Mouse (Mus musculus) ES-Bruce4 (cell line): Measurements from ENCODE around the gene Ggta1.

Experiments used
- CTCF ChIP-seq: IDR thresholded peaks from one replicate; pipeline ENCODE4 v1.8.1; 2011; ENCODE audit warnings: low read depth, low read length
- EP300 ChIP-seq: IDR thresholded peaks from 2 replicates; pipeline ENCODE4 v1.6.1; 2011; ENCODE audit warnings: low read depth, low read length; ENCODE audit not compliant: insufficient read depth

DNA sequence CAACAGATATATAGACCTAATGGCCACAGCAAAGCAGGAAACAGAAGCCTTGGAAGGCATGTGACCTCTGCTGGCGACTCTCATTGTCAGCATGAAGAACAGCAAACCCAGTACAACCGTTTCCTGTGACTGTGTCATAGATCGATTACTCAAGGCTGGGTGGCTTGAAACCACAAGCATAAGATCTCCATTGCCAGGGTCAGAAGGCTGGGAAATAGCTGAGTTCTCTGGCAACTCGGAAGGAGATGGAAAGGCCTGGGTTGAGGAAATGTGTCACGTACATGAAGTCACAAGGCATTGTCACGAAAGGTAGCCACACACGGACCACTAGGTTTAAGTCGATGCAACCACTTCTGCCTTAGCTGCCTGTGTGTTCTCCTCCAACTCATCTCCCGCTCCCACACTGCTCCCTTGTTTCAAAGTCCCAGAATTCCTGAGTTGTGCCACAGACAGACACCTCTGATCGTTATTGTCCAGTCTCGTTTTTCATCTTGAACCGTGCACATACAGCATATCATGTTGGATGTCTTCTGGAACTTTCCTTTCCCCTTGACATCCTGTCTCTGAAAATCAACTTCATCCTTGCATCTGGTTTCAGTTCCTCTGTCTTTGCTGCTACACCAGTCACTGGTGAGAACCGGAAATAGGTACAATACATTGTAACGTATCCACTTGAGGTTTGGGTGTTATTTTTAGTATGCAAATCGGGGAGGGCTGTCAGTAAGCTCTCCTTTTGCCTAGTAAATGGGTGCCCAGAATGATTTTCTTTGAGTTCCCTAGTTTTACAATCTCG lies 32.7 kb upstream of the Ggta1 start:
- no peak for TF ChIP-seq EP300
- TF ChIP-seq CTCF: no peak
